Mouse (Mus musculus) midbrain, embryonic 14.5 days (tissue): ENCODE measurements around the gene Adra2b. TPM values are rescaled to one million over a fixed set of nuclear protein-coding genes. Genes with fewer than 3 reads are reported as not detected.

Experiments
- ATAC-seq: fragments of 200-750 bp; cut with Nextera tagmentation; 2 replicates; pipeline ENCODE4 v1.8.0; 2017; ENCODE audit warnings: moderate number of reproducible peaks, moderate library complexity; ENCODE audit not compliant: low FRiP score, low TSS enrichment
- DNase-seq: peaks from one replicate; pipeline ENCODE4 v3.0.0-alpha.2; 2015
- H3K27ac ChIP-seq: fragments of 300-500 bp; sonication (generic); replicated peaks from 2 replicates; pipeline ENCODE4 v1.5.1; 2014; ENCODE audit warnings: mild to moderate bottlenecking, low read depth, low read length, moderate library complexity
- H3K27me3 ChIP-seq: fragments of 300-500 bp; sonication (generic); 2 replicates; pipeline ENCODE4 v1.6.1; 2014; ENCODE audit warnings: low read length, control low read depth, mixed read lengths; ENCODE audit not compliant: control insufficient read depth, insufficient read depth
- H3K36me3 ChIP-seq: fragments of 300-500 bp; sonication (generic); 2 replicates; pipeline ENCODE4 v1.6.1; 2014; ENCODE audit warnings: low read length, control low read depth; ENCODE audit not compliant: control insufficient read depth, insufficient read depth
- H3K4me1 ChIP-seq: fragments of 300-500 bp; sonication (generic); 2 replicates; pipeline ENCODE4 v1.6.1; 2014; ENCODE audit warnings: mild to moderate bottlenecking, antibody characterized with exemption, low read length, control low read depth; ENCODE audit not compliant: control insufficient read depth, insufficient read depth
- H3K4me2 ChIP-seq: fragments of 300-500 bp; sonication (generic); 2 replicates; pipeline ENCODE4 v1.6.1; 2014; ENCODE audit warnings: mild to moderate bottlenecking, low read length, moderate library complexity
- H3K4me3 ChIP-seq: fragments of 300-500 bp; sonication (generic); replicated peaks from 2 replicates; pipeline ENCODE4 v1.5.1; 2014; ENCODE audit warnings: low read depth, low read length
- H3K9ac ChIP-seq: fragments of 300-500 bp; sonication (generic); replicated peaks from 2 replicates; pipeline ENCODE4 v1.6.1; 2014; ENCODE audit warnings: mild to moderate bottlenecking, low read length, moderate library complexity
- H3K9me3 ChIP-seq: fragments of 300-500 bp; sonication (generic); 2 replicates; pipeline ENCODE4 v1.6.1; 2016; ENCODE audit warnings: low read length, control low read depth, mixed read lengths; ENCODE audit not compliant: control insufficient read depth
- WGBS: fragments of 180-500 bp; shearing (Covaris S2); extraction: QIAGEN DNeasy Blood & Tissue Kit; methylation state at CpG from one replicate; pipeline ENCODE4 v1.1.7; 2014; 5-methylcytosine and 5-hydroxymethylcytosine counted together
- polyA plus RNA-seq: library from polyadenylated mRNA; unstranded; fragments of >200 nt; fragmentation: Nextera tagmentation; extraction: Ambion mirVana; gene quantifications from 2 replicates; pipeline ENCODE4 v1.2.1, GENCODE M21; 2014

The Adra2b gene
- 0.08 TPM in 1 of 2 replicates, not detected in the other for polyA plus RNA-seq

GRCm38 (mm10) chr2:127362459-127363281, at the start of gene Adra2b:
TSS of gene Adra2b (plus strand) at chr2:127363208.
- ATAC-seq (peak; percentile 60), DNase-seq (peak; percentile 87)
- Histone ChIP-seq H3K9me3 (no peaks in the 10 kb centered on the region), H3K4me1 (peaks cover 8% of the 10 kb centered on the region; the same call in 1 of the 2 replicates), H3K36me3 (no peaks in the 10 kb centered on the region), H3K27ac (no peak within 1 kb of the TSS), H3K9ac (peak within 1 kb of the TSS; percentile 6; the same call in 1 of the 2 replicates), H3K27me3 (peaks cover 44% of the 10 kb centered on the region), H3K4me2 (peak within 1 kb of the TSS; percentile 67), H3K4me3 (peak within 1 kb of the TSS; percentile 35)
- WGBS: under 1% methylated on average over 49 of the region's 49 CpGs

- H3K4me3 ChIP-seq: no peak overlapping the region
- no peaks in the 10 kb centered on the region for H3K4me1 ChIP-seq
- H3K27me3 ChIP-seq: no peaks in the 10 kb centered on the region
- H3K4me2 ChIP-seq: no peak overlapping the region
- no peak overlapping the region for H3K27ac ChIP-seq
- DNase-seq (no peak), ATAC-seq (no peak)
- no peaks in the 10 kb centered on the region for H3K36me3 ChIP-seq
- H3K9ac ChIP-seq: no peak overlapping the region
- H3K9me3 ChIP-seq: no peaks in the 10 kb centered on the region
- 52% methylated on average over 4 of the region's 4 CpGs for WGBS
Measured at GRCm38 (mm10) chr2:127313878-127314277, 49.1 kb upstream of the Adra2b start.

DNA sequence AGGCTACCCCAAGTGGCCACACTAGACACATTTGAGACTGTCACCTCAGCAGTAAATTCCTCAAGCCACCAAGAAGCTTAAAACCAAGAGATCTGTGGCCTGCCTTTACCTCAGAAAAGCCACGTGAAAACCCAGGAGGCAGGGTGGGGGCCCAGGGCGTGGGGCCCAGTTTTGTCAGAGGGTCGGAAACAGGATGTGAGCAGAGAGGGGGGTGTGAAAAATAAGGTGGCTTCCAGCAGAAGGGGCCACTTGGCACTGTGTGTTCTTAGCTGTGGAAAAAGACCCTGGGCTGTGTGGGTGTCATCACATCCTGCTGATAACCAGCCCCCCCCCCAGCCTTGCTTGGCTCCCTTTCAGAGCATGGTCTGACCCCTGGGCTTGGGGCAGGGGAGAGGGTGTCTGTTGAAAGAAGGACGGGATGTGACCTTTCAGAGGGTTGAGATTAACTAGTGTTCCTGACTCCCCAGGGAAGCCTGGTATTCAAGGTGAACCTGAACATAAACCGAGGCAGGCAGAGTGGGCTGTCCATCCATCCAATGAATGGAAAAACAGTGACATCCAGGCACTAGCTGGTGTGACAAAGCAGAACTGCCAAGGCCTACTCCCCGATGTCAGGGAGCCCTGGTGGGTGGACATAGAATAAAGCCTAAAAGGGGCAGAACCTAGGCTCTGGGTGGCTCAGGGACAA, 48.4 kb upstream of the Adra2b start:
- Histone ChIP-seq H3K27me3 (no peaks in the 10 kb centered on the region), H3K9ac (no peak overlapping the region), H3K4me2 (no peak overlapping the region), H3K4me3 (no peak overlapping the region), H3K4me1 (no peaks in the 10 kb centered on the region), H3K9me3 (no peaks in the 10 kb centered on the region), H3K27ac (no peak overlapping the region), H3K36me3 (no peaks in the 10 kb centered on the region)
- DNase-seq: no peak
- WGBS: 77% methylated on average over 6 of the region's 6 CpGs
- no peak for ATAC-seq

DNA sequence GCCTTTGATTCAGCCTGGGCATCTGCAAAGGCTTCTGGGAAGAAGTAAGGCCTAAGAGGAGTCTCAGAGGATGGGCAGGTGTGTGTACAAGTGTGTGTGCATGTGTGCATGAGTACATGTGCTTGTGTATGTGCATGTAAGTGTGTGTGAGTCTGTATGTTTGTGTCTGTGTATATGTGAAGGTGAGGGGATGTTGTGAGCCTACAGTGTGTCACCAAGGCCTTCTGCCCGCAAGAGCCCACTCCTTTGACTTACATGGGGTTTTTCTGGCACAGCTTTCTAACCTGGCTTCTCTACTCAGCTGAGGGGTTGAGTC, 47.9 kb upstream of the Adra2b start:
- Histone ChIP-seq H3K9me3 (no peaks in the 10 kb centered on the region), H3K9ac (no peak overlapping the region), H3K27ac (no peak overlapping the region), H3K36me3 (no peaks in the 10 kb centered on the region), H3K27me3 (no peaks in the 10 kb centered on the region), H3K4me1 (no peaks in the 10 kb centered on the region), H3K4me2 (no peak overlapping the region), H3K4me3 (no peak overlapping the region)
- DNase-seq: no peak
- no peak for ATAC-seq
- WGBS: 95% methylated on average over 1 of the region's 1 CpGs

GRCm38 (mm10) chr2:127316431-127316830, 46.6 kb upstream of the Adra2b start:
- no peak overlapping the region for H3K4me2 ChIP-seq
- no peaks in the 10 kb centered on the region for H3K36me3 ChIP-seq
- H3K4me1 ChIP-seq: no peaks in the 10 kb centered on the region
- 78% methylated on average over 5 of the region's 5 CpGs for WGBS
- no peak overlapping the region for H3K9ac ChIP-seq
- no peak for ATAC-seq
- H3K9me3 ChIP-seq: no peaks in the 10 kb centered on the region
- H3K4me3 ChIP-seq: no peak overlapping the region
- no peak for DNase-seq
- no peaks in the 10 kb centered on the region for H3K27me3 ChIP-seq
- H3K27ac ChIP-seq: no peak overlapping the region

DNA sequence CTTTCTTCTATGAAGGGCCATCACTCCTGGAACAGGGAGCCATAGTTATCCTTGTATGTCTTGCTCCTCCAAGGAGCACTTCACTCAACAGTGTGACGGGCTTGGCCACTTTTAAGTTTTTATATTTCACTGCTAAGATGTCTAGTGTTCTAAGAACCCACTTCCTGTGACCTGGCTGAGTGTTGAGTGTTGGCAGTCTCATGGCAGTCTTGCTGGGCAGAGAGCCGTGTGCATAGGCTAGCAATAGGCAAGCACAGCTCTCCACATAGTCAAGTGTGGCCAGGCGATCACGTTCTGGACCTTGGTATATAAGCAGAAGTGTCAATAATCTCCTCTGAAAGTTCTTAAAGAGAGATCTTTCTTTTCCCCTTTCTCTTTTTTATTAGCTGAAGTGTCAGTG, 44.9 kb upstream of the Adra2b start:
- DNase-seq (no peak), ATAC-seq (no peak)
- Histone ChIP-seq H3K27ac (no peak overlapping the region), H3K36me3 (no peaks in the 10 kb centered on the region), H3K4me2 (no peak overlapping the region), H3K4me1 (no peaks in the 10 kb centered on the region), H3K9ac (no peak overlapping the region), H3K27me3 (no peaks in the 10 kb centered on the region), H3K9me3 (no peaks in the 10 kb centered on the region), H3K4me3 (no peak overlapping the region)
- WGBS: 87% methylated on average over 4 of the region's 4 CpGs

GRCm38 (mm10) chr2:127319071-127319470, 43.9 kb upstream of the Adra2b start:
- WGBS: 78% methylated on average over 4 of the region's 4 CpGs

DNA sequence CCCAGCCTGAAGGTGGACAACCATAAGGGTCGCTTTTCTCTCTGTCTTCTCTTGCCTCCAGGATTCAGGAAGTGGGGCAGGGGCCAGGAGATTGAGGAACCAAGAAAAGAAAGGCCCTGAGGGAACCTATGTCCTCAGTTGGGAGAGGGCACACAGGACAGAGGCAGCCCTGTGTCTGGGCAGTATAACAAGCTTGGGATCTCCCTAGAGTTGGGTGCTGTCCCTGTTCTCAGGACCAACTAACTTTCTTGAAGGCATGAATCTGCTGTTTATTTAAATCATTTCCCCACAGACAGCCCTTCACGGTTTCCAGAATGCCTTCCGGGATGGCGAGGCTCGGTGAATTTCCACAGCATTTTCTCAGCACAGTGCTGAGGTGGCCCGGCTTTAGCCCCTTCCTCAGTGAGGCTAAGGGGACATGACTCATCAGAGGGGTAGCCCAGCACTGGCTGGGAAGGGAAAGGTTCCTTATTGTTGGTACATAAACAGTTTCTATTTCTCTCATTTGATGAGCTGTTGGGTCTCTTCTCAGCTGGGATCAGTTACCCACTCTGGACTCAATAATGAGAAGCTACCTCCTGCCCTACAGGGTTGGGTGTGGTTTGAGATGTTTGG, 40.2 kb upstream of the Adra2b start:
- no peak for DNase-seq
- Histone ChIP-seq H3K4me3 (no peak overlapping the region), H3K9ac (no peak overlapping the region), H3K9me3 (no peaks in the 10 kb centered on the region), H3K4me1 (no peaks in the 10 kb centered on the region), H3K27ac (no peak overlapping the region), H3K27me3 (no peaks in the 10 kb centered on the region), H3K36me3 (no peaks in the 10 kb centered on the region), H3K4me2 (no peak overlapping the region)
- WGBS: 82% methylated on average over 6 of the region's 6 CpGs
- ATAC-seq: no peak

More at GRCm38 (mm10) chr2:127319071-127319470, 43.9 kb upstream of the Adra2b start:
- Histone ChIP-seq H3K36me3 (no peaks in the 10 kb centered on the region), H3K4me2 (no peak overlapping the region), H3K4me3 (no peak overlapping the region), H3K27ac (no peak overlapping the region), H3K27me3 (no peaks in the 10 kb centered on the region), H3K9me3 (no peaks in the 10 kb centered on the region), H3K9ac (no peak overlapping the region), H3K4me1 (no peaks in the 10 kb centered on the region)
- DNase-seq (no peak), ATAC-seq (no peak)
